Mouse (Mus musculus): Measurements from ENCODE around the gene Pnpla3. TPM values are rescaled to one million over a fixed set of nuclear protein-coding genes. Genes with fewer than 3 reads are reported as not detected.

Pnpla3 gene
- 1.5 and 1.7 TPM in 2 replicates for polyA plus RNA-seq (2014; fragmentation: Nextera tagmentation; extraction: Ambion mirVana)

DNA sequence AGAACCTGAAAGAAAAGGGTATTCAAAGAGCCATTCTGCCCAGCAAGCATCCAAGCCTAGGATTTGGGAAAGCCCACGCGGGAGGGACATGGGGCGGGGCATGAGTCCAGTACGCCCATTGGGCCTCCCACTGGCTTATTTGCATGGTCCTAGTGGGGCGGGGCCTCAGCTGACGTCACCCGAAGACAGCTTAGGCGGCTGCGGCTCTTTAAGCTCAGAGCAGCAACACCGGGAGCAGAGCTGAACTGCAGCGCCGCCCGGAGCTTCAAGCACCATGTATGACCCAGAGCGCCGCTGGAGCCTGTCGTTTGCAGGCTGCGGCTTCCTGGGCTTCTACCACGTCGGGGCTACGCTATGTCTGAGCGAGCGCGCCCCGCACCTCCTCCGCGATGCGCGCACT is at the start of gene Pnpla3:
TSS of gene Pnpla3 (plus strand) at position 238 of the 400 bp plus-strand sequence.
- ATAC-seq (ENCODE audit: low FRiP score) (peak; percentile 97), DNase-seq (ENCODE audit: low spot score, missing footprints) (peak; percentile 100)
- Histone ChIP-seq H3K27me3 (ENCODE audit: control insufficient read depth, insufficient read depth, low read length) (no peaks in the 10 kb centered on the region), H3K4me3 (ENCODE audit: low read depth, low read length) (peak within 1 kb of the TSS; percentile 49), H3K4me1 (ENCODE audit: control insufficient read depth, insufficient read depth, low read length) (peaks cover 17% of the 10 kb centered on the region), H3K9me3 (ENCODE audit: control insufficient read depth, low read length) (no peaks in the 10 kb centered on the region), H3K27ac (ENCODE audit: low read depth, low read length) (peak within 1 kb of the TSS; percentile 44; the same call in 1 of the 2 replicates), H3K4me2 (peak within 1 kb of the TSS; percentile 97), H3K9ac (ENCODE audit: low read length) (peak within 1 kb of the TSS; percentile 67), H3K36me3 (ENCODE audit: control insufficient read depth, insufficient read depth, low read length) (no peaks in the 10 kb centered on the region)
- under 1% methylated on average over 28 of the region's 28 CpGs for WGBS

- Histone ChIP-seq H3K4me3 (ENCODE audit: low read depth, low read length) (no peak overlapping the region), H3K27ac (ENCODE audit: low read depth, low read length) (no peak overlapping the region), H3K9me3 (ENCODE audit: control insufficient read depth, low read length) (no peaks in the 10 kb centered on the region), H3K9ac (ENCODE audit: low read length) (no peak overlapping the region), H3K4me2 (no peak overlapping the region), H3K27me3 (ENCODE audit: control insufficient read depth, insufficient read depth, low read length) (no peaks in the 10 kb centered on the region), H3K36me3 (ENCODE audit: control insufficient read depth, insufficient read depth, low read length) (no peaks in the 10 kb centered on the region), H3K4me1 (ENCODE audit: control insufficient read depth, insufficient read depth, low read length) (no peaks in the 10 kb centered on the region)
- DNase-seq (ENCODE audit: low spot score, missing footprints) = peak; percentile 92
- WGBS = 31% methylated on average over 6 of the region's 6 CpGs
- ATAC-seq (ENCODE audit: low FRiP score) = no peak
These were observed 47.0 kb upstream of the Pnpla3 start for GRCm38 (mm10) chr15:84120612-84121011.

DNA sequence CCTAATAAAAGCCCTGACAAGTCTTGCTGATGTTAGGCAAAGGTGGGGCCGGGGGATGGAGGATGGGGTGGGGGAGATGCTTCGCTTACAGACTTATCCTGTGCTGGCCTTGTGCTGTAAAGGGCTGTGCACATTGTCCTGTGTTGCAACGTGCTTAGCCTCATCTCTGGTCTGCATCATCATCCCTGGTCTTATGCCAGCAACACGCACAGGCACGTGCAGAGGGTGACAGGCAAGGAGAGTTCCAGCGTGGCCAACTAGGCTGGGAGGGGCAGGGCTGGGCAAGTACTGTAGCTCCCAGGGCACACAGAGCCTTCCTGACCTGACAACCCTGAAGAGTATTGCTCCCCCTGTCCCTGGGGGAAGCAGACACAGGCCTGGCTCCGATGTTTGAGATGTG is 46.6 kb upstream of the Pnpla3 start:
- WGBS = 87% methylated on average over 7 of the region's 7 CpGs
- no peak overlapping the region for H3K4me3 ChIP-seq (ENCODE audit: low read depth, low read length)
- ATAC-seq (ENCODE audit: low FRiP score) (no peak), DNase-seq (ENCODE audit: low spot score, missing footprints) (no peak)
- no peak overlapping the region for H3K4me2 ChIP-seq
- H3K4me1 ChIP-seq (ENCODE audit: control insufficient read depth, insufficient read depth, low read length) = no peaks in the 10 kb centered on the region
- H3K9ac ChIP-seq (ENCODE audit: low read length) = no peak overlapping the region
- H3K27ac ChIP-seq (ENCODE audit: low read depth, low read length) = no peak overlapping the region
- H3K27me3 ChIP-seq (ENCODE audit: control insufficient read depth, insufficient read depth, low read length) = no peaks in the 10 kb centered on the region
- no peaks in the 10 kb centered on the region for H3K9me3 ChIP-seq (ENCODE audit: control insufficient read depth, low read length)
- no peaks in the 10 kb centered on the region for H3K36me3 ChIP-seq (ENCODE audit: control insufficient read depth, insufficient read depth, low read length)

DNA sequence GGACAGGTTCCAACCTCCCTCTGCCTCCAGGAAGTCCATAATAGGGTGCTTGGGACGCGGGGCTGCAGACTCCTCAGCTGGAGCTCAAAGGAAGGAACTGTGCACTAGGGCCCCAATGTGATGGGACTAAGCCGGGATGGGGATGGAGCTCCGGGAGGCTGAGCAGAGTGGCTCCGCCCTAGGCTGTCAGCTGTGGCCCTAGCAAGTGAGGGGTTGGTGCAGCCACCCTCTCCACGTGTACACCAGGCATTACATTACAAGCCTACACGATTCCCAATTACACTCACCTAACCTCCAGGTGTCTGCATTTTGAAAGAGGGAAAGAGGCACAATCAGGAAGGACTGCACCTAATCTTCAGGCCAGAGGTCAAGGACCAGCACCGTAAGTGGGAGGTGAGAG is 44.6 kb upstream of the Pnpla3 start, which contains the start of gene Pnpla5:
TSS of gene Pnpla5 (minus strand) at position 101 of the 400 bp plus-strand sequence.
- no peaks in the 10 kb centered on the region for H3K9me3 ChIP-seq (ENCODE audit: control insufficient read depth, low read length)
- no peak within 1 kb of the TSS for H3K9ac ChIP-seq (ENCODE audit: low read length)
- no peak within 1 kb of the TSS for H3K27ac ChIP-seq (ENCODE audit: low read depth, low read length)
- DNase-seq (ENCODE audit: low spot score, missing footprints) (no peak), ATAC-seq (ENCODE audit: low FRiP score) (no peak)
- 72% methylated on average over 8 of the region's 8 CpGs for WGBS
- H3K27me3 ChIP-seq (ENCODE audit: control insufficient read depth, insufficient read depth, low read length) = no peaks in the 10 kb centered on the region
- no peaks in the 10 kb centered on the region for H3K36me3 ChIP-seq (ENCODE audit: control insufficient read depth, insufficient read depth, low read length)
- H3K4me1 ChIP-seq (ENCODE audit: control insufficient read depth, insufficient read depth, low read length) = no peaks in the 10 kb centered on the region
- no peak within 1 kb of the TSS for H3K4me3 ChIP-seq (ENCODE audit: low read depth, low read length)
- H3K4me2 ChIP-seq = no peak within 1 kb of the TSS

DNA sequence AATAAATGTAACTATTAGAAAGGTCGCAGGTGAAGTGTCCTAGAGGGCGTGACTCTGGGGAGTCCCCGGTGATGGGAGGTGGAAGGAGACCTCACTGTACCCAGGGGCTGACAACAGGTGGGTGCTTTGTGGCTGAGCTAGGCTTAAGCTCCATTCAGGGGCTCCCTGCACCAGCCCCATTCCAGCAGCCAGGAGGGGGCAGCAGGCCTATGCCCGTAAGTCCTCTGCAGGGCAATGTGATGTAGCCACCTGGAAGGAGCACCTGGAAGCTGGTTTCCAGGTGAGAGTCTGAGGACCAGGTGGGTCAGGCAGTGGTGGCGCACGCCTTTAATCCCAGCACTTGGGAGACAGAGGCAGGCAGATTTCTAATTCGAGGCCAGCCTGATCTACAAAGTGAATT is 43.6 kb upstream of the Pnpla3 start:
- Histone ChIP-seq H3K4me1 (ENCODE audit: control insufficient read depth, insufficient read depth, low read length) (no peaks in the 10 kb centered on the region), H3K9me3 (ENCODE audit: control insufficient read depth, low read length) (no peaks in the 10 kb centered on the region), H3K9ac (ENCODE audit: low read length) (no peak overlapping the region), H3K27me3 (ENCODE audit: control insufficient read depth, insufficient read depth, low read length) (no peaks in the 10 kb centered on the region), H3K4me3 (ENCODE audit: low read depth, low read length) (no peak overlapping the region), H3K4me2 (no peak overlapping the region), H3K27ac (ENCODE audit: low read depth, low read length) (no peak overlapping the region), H3K36me3 (ENCODE audit: control insufficient read depth, insufficient read depth, low read length) (no peaks in the 10 kb centered on the region)
- 66% methylated on average over 7 of the region's 7 CpGs for WGBS
- no peak for ATAC-seq (ENCODE audit: low FRiP score)
- no peak for DNase-seq (ENCODE audit: low spot score, missing footprints)

DNA sequence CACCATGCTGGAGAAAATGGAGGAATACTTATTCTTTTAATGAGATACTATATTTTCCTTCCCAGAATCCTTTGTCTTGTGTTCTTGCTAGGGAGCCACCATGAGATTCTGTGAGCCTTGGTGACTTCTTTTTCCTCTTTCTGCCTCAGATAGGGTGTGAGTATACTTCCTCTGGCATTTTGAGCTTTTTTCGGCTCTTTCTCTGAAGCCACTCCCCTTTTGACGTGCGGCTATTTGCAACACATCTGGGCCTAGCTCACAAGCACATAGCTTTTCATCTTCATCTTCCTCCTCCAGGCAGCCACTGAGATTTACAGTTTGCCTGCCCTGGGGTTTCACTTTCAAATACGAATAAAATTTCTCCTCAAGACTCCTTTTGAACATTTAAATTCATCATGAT is 41.2 kb upstream of the Pnpla3 start:
- Histone ChIP-seq H3K27me3 (ENCODE audit: control insufficient read depth, insufficient read depth, low read length) (no peaks in the 10 kb centered on the region), H3K9me3 (ENCODE audit: control insufficient read depth, low read length) (no peaks in the 10 kb centered on the region), H3K27ac (ENCODE audit: low read depth, low read length) (no peak overlapping the region), H3K4me3 (ENCODE audit: low read depth, low read length) (no peak overlapping the region), H3K4me2 (no peak overlapping the region), H3K4me1 (ENCODE audit: control insufficient read depth, insufficient read depth, low read length) (no peaks in the 10 kb centered on the region), H3K36me3 (ENCODE audit: control insufficient read depth, insufficient read depth, low read length) (no peaks in the 10 kb centered on the region), H3K9ac (ENCODE audit: low read length) (no peak overlapping the region)
- 72% methylated on average over 4 of the region's 4 CpGs for WGBS
- no peak for DNase-seq (ENCODE audit: low spot score, missing footprints)
- ATAC-seq (ENCODE audit: low FRiP score) = no peak

- no peak overlapping the region for H3K27ac ChIP-seq (ENCODE audit: low read depth, low read length)
- ATAC-seq (ENCODE audit: low FRiP score) = no peak
- H3K36me3 ChIP-seq (ENCODE audit: control insufficient read depth, insufficient read depth, low read length) = no peaks in the 10 kb centered on the region
- 37% methylated on average over 5 of the region's 5 CpGs for WGBS
- H3K9ac ChIP-seq (ENCODE audit: low read length) = no peak overlapping the region
- H3K4me3 ChIP-seq (ENCODE audit: low read depth, low read length) = no peak overlapping the region
- DNase-seq (ENCODE audit: low spot score, missing footprints) = peak; percentile 59
- H3K4me2 ChIP-seq = no peak overlapping the region
- H3K4me1 ChIP-seq (ENCODE audit: control insufficient read depth, insufficient read depth, low read length) = no peaks in the 10 kb centered on the region
- H3K27me3 ChIP-seq (ENCODE audit: control insufficient read depth, insufficient read depth, low read length) = no peaks in the 10 kb centered on the region
- H3K9me3 ChIP-seq (ENCODE audit: control insufficient read depth, low read length) = no peaks in the 10 kb centered on the region
These were observed 40.8 kb upstream of the Pnpla3 start for GRCm38 (mm10) chr15:84126871-84127270.

DNA sequence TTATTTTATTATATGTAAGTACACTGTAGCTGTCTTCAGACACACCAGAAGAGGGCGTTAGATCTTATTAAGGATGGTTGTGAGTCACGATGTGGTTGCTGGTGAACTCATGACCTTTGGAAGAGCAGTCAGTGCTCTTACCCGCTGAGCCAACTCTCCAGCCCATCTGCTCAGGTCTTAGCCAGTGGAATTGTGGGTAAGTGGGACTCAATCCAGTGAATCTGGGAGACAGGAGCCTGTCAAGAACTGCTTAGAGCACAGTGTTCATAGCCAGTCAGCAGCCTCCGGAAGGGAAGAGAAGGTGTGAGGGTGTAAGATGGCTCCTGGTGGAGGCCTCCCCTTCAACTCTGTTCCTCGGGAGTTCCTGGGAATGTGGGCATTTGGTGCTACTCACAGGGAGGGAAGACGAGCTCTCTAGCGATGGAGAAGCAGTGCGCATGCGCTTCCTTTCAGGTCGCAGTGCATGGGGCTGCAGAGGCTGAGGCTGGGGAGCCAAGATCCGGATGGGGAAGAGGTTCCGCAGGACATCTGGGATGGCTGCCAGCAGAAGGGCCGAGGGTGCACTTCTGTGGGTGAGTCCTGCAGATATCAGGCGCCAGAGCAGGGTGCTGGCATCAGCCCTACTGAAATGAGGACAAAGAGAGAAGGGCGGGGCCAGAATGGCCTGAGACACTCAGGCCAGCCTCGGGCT is 36.4 kb upstream of the Pnpla3 start:
- Histone ChIP-seq H3K9ac (ENCODE audit: low read length) (no peak overlapping the region), H3K27me3 (ENCODE audit: control insufficient read depth, insufficient read depth, low read length) (no peaks in the 10 kb centered on the region), H3K9me3 (ENCODE audit: control insufficient read depth, low read length) (peaks cover 3% of the 10 kb centered on the region), H3K36me3 (ENCODE audit: control insufficient read depth, insufficient read depth, low read length) (no peaks in the 10 kb centered on the region), H3K4me2 (no peak overlapping the region), H3K4me1 (ENCODE audit: control insufficient read depth, insufficient read depth, low read length) (no peaks in the 10 kb centered on the region), H3K4me3 (ENCODE audit: low read depth, low read length) (no peak overlapping the region), H3K27ac (ENCODE audit: low read depth, low read length) (no peak overlapping the region)
- DNase-seq (ENCODE audit: low spot score, missing footprints) (no peak), ATAC-seq (ENCODE audit: low FRiP score) (no peak)
- 70% methylated on average over 16 of the region's 16 CpGs for WGBS

GRCm38 (mm10) chr15:84131971-84132370 is 35.7 kb upstream of the Pnpla3 start:
- DNase-seq (ENCODE audit: low spot score, missing footprints) (no peak), ATAC-seq (ENCODE audit: low FRiP score) (no peak)
- no peak overlapping the region for H3K4me2 ChIP-seq
- peaks cover 3% of the 10 kb centered on the region for H3K9me3 ChIP-seq (ENCODE audit: control insufficient read depth, low read length)
- H3K4me3 ChIP-seq (ENCODE audit: low read depth, low read length) = no peak overlapping the region
- no peak overlapping the region for H3K9ac ChIP-seq (ENCODE audit: low read length)
- H3K27ac ChIP-seq (ENCODE audit: low read depth, low read length) = no peak overlapping the region
- peaks cover 6% of the 10 kb centered on the region for H3K4me1 ChIP-seq (ENCODE audit: control insufficient read depth, insufficient read depth, low read length)
- H3K36me3 ChIP-seq (ENCODE audit: control insufficient read depth, insufficient read depth, low read length) = no peaks in the 10 kb centered on the region
- no peaks in the 10 kb centered on the region for H3K27me3 ChIP-seq (ENCODE audit: control insufficient read depth, insufficient read depth, low read length)
- 90% methylated on average over 7 of the region's 7 CpGs for WGBS

Data from midbrain, embryonic 11.5 days (tissue).